Mouse (Mus musculus) thymus, postnatal 0 days (tissue): Measurements from ENCODE around the gene Aak1. TPM values are rescaled to one million over a fixed set of nuclear protein-coding genes. Genes with fewer than 3 reads are reported as not detected.
"Not testable (repeated sequence)": the region's sequence is repeated elsewhere in the genome, so short reads cannot be mapped to it uniquely, and the experiment has no call there.

ENCODE experiments used
- DNase-seq: peaks from one replicate; pipeline ENCODE4 v3.0.0-alpha.2; 2015; ENCODE audit warnings: low spot score
- polyA plus RNA-seq: library from polyadenylated mRNA; unstranded; fragments of >200 nt; fragmentation: Nextera tagmentation; extraction: Ambion mirVana; gene quantifications from 2 replicates; pipeline ENCODE4 v1.2.1, GENCODE M21; 2015

Gene Aak1
- polyA plus RNA-seq, 1 experiment from 2014 or later, result 19.0 TPM

DNA sequence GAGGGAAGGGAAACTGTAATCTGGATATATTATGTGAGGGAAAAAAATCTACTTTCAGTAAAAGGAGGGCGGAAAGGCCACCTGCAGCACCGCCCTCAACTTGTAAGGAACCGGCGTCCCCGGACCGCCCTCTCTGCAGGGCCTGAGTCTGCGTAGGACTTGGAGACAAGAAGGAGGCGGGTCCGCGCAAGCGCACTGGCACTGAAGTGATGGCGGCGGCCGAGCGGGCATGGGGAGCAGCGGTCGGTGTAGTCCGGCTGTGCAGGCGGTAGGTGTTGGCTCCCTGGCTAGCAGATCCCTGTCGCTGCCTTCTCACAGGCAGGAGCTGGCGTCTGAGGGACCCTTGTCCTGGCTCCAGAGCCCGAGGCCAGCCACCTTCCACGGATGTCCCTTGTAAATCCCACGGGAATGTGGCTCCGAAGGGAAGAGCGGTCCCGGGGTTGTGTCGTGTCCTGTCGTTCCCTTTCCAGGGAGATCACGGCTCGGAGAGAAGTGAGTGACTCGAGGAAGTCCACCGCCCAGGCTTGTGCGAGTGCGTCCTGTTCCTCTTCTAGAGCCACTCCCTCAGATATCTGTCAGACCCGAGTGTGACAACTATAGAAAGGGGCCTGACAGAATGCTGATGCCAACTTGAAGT, 160.5 kb downstream of the Aak1 start:
- DNase-seq, result peak; percentile 94

DNA sequence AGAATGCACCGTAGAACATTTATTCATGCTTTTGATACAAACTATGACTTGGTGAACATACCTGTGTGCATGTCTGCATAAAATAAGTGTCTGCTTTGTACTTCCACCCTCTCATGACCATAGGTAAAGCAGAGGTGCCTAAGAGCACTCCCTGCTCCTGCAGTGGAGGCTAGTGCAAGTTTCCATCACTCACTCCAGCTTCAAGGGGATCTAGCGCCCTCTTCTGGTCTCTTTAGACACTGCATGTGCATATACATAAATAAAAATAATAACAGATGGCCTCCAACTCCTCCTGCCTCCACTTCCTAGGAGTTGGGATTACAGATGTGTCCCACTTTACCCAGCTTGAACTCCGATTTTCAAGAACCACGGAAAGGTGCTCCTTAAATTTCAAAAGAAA, 167.6 kb downstream of the Aak1 start:
- peak; percentile 70 for DNase-seq

DNA sequence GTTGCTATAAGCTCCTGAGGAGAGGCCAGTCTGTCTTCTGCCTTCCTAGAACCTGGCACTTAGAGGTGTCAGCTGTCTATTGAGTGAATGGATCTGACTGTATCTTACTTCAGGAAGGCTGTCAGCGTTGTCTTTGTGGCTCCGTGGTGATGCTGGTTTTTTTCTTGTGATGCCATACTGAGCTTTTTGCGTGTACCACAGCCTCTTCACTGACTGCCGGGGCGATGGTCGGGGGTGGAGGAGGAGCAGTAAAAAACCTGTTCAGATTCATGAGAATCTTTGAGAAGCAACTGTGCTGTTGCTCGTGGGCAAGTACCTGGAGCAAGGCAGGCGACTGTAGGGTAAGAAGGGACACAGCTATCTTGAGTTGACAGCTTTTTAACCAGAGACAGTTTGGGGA, 169.6 kb downstream of the Aak1 start:
- no peak for DNase-seq

DNA sequence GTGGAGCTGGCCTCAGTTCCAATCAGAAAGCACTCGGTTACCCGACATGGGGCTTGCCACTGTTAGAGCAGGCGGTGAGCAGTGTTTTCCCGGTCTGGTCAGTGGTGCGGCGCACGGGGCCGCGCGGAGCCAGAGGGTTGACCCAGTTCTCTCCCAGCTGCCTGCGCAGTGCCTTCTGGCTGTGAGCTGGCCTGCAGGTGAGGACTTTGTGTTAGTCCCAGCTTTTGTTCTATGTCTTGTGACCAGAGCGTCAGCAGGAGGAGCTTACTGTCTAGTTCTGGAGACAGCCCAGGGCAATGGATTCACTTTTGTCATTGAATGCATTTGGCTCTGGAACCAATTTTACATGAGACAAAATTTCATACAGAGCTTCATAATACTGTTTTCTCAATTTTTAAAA, 172.5 kb downstream of the Aak1 start:
- no peak for DNase-seq

DNA sequence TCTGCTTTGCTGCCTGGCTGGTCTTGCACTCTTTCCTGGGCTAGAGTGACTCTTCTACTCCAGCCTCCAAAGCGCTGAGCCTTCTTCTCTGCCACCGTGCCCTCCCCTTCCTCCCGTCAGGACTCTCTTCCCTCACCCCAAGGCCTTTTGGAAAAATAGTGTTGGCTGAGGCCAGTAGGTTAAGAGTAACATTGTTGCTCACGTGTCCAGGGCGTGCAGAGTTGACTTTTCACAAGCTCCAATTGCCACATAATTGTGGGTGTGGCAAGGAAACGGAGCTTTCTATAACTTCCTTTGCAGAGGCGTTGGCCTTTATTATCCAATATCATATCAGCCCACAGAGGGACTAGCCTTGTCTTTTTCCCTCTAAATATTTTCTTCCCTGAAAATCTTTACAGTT, 177.7 kb downstream of the Aak1 start:
- DNase-seq, result no peak

DNA sequence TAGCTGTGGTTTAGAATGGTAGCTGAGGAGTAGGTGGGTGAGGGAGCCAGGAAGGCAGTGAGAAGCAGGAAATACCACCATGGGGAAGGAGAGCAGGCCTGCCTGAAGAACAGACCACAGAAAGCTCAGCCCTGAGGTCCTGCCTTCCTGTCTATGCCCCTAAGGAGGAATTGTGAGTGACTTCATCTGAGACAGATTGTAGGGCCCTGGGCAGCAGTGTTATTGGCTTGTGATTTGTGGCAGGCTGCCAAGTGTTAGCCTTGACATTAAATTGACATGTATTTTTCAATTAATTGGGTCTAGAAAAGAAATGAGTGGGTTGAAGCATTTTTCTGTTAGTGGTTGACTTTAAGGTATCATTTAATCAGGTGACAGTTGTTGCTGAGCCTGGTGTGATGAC, 179.6 kb downstream of the Aak1 start:
- DNase-seq, result no peak

DNA sequence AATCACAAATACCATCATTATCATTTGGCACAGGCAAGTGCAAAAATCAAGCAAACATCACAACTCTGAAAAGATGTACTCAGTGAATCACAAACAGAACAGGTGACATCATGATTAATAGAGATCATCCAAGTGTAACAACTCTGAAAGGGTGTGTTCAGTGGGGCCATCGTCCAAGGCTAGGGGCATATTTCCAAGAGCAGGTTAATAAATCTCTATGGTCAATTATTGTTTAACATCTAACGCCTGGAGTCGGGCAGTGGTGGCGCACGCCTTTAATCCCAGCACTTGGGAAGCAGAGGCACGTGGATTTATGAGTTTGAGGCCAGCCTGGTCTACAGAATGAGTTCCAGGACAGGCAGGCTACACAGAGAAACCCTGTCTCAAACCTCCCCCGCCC, 182.0 kb downstream of the Aak1 start:
- DNase-seq, result not testable (repeated sequence)

DNA sequence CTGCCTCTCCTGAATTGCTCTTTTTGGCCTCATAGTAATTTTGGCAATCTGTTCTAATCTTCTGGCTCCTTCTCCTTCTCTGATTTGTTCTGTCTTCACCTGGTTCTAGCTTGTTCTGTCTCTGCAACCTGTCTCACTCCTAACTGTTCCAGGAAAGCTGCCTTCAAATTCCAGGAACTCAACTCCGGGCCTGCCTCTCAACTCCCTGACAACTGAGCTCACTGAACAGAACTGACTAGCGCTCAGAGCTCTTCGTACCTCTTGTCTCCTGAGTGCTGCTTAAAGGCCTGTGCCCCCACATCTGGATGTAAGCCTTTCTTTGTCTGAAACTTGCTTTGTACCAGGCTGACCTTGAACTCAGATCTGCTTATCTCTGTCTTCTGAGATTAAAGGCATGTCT, 183.1 kb downstream of the Aak1 start:
- no peak for DNase-seq

DNA sequence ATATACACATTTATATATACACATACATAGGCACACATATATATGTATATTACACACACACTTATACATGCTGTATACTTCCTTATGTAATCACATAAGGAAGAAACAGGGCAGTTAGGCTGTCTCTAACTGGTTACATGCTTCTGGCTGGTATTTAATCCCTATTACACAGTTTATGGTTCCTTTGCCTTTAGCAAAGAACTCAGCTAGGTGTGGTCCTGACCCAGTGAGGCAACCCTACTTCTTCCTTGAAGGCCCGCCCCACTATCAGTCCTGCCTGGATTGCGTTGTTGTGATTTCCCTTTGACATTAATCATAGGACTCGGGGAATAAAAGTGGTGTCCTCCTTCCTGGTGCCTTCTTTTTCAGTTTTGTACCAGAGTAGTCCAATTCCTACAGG, 185.1 kb downstream of the Aak1 start:
- DNase-seq, result no peak

DNA sequence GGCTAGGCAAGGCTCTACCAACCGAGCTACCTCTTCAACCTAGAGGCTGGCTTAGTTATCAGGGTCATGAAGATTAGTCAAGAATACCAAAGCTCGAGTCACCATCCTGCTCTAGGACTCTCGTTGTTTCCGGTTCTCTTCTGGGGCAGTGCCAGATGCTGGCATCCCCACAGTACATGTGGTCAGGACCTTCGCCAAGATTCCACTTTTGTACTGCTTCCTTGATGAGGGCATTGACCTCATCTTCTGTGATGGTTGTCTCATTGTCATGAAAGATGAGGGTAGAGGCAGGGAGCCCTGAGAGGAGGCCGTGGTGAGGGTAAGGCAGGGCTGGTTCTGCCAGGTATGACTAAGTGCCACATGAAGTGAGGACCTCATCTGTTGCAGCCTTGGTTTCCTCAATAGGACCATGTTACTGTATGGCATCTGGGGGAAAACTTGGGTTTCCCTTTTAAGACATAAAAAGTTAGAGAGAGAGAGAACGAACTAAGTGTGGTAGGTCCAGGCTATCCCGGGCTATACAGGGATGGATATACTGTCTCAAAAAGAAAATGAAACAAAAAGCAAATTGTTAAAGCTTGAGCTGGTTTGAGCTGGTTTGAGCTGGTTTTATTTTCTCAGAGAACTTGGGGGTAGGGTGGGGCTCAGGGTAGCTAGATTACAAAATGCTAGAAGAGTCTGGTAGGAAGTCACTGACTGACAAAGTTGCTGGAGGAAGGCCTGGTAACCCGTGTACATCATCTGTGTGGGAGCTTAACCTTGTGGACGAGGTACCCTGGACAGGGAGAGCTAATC, 188.7 kb downstream of the Aak1 start:
- no peak for DNase-seq

DNA sequence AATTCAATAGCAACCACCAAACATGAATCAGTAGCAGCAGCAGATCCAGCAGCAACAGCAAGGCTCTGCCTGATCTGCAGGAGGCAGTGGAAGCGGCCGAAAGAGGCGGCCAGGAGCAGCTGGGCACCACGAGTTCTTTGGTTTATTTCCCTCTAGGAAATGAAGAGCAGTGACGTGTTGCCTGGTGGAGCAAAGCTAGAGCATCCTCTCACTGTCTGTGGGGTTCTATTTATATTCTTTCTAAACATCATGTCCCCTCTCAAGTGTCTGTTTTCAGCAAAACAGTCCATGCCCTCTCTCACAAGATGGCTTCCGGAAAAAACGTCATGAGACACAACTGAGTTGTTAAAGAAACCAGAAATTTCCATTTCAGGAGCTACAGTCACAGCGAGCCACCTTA, 189.8 kb downstream of the Aak1 start:
- DNase-seq, result no peak

DNA sequence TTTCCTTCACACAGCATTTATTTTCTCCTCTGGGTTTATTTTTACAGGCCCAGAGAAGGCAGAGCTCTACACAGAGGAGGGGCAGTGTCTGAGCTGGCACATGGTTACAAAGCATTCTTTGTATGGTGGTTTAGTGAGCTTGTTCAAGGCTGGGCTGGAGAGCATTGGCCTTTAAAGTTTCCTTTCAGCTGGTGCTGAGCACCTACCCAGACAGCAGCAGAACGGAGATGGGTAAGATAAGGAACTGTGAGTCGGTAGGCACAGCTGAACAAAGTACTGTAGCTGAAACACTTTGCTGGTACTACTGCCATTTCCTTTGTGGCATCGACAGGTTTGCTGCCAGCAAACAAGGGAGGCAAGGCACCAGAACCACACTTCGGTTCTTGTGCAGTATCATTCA, 191.7 kb downstream of the Aak1 start:
- DNase-seq, result peak; percentile 81

DNA sequence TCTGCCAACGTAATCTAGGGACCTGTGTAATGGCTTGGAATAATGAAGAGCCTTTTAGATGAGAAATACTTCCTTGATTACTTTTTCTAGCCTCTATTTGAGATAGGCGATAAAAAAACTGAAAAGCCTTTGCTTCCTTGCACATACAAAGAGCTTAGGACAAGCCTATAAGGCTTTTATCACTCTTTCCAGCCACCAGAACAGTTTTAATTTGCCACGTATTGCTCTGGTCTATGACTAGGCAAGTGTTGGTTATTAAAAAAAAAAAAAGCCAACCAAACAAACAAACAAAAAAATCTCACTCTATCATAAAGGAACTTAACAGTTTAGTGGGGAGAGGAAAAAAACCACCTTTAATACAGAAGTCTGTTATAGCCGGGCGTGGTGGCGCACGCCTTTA, 192.1 kb downstream of the Aak1 start:
- no peak for DNase-seq

DNA sequence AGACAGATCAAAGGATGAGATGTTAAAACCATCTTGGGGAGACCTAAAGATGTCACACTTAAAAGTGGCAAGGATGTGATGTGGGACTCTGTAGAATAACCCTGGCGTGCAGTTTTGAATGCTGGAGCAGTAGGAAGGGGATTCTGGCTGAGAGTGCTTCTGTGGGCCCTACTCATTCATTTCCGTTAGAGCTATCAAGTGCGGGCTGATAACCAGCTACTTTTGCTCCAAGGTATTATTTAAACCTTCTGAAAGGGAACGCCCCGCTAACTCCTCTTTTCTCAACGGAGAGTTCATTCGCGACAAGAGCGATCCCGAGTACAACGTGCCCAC, 192.7 kb downstream of the Aak1 start:
- no peak for DNase-seq

DNA sequence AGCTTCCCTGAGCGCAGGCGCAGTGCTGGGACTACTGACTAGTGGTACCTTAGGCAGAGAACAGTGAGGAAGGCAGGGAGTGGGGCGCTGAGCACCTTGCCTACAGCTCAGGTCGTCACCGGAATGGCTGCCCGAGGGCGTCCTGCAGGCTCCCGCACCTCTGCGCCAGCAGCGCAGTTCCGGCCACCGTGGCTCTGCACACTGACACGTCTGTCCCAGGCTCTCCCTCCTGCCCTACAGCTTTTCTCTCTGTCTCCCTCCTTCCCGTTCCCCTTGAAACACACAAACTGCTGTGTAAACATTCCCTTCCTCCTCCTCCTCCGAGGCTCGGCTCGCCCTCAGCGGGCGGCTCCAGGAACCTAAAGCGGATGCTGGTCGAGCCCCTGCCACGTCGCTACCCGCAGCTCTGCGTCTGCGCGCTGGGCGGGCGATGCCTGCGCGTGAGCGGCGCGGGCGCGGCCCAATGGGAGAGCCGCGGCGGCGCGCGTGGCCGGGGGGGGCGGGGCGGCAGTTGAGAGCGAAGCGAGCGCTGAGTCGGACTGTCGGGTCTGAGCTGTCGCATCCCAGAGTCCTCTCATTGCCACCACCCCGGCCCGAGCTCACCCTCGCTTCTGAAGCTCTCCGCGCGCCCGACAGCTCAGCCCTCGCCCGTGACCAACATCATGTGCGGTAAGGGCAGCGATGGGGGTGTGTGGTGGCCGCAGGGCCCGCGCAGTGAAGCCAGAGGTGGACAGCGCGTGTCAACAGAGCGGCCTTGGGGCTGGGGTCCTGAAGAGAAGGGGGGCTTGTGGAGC, 193.2 kb downstream of the Aak1 start, which contains the start of gene Gfpt1:
Gfpt1 (plus strand) TSS at position 510 of the 794 bp plus-strand sequence.
- DNase-seq, result peak; percentile 96

DNA sequence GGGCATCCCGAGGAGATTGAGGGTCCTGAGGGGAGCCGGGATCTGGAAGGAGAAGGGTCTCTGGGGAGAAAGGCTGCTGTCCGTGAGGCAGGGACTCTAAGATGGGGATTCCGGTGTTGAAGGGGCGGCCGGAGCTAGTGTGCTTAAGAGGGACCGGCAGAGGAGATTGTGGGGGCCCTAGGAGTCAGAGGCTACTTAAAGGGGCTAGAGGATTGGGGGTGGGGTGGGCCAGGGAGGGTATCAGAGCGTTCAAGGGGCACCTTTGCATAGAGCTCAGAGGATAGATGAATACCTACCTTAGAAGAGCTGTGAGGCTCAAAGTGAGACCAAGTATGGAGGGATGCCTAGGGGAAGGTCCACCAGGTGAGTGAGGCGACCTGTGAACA, 193.8 kb downstream of the Aak1 start:
- DNase-seq, result no peak

DNA sequence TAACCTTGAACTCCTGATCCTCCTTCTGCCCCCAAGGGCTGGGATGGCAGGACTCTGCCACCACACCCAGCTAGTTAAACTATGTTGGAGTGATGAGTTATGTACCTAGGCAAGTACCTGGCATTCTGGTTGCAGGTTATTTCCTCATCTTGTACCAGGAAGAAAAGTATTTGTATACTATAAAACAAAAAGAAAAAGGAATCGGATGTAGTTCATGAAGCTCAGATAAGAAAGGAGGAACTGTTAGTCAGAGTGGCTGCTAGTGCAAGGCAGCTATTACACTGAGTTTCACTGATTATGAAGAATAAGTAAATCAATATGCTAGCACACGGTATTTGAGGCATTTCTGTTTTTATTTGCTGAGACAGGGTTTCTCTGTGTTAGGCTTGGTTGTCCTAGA, 195.6 kb downstream of the Aak1 start:
- DNase-seq, result no peak

DNA sequence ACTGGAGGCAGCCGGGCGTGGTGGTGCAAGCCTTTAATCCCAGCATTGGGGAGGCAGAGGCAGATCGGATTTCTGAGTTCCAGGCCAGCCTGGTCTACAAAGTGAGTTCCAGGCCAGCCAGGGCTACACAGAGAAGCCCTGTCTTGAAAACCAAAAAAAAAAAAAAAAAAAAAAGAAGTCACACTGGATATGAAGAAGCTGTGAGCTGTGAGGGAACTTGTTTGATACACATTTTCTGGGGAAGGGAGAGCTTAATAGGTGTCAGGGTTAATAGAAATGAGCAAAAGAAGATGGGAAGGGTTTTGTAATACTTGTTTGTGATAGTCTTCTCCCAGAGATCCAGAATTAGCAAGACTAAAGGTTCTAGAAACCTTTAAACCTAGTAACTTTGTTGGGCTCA, 196.2 kb downstream of the Aak1 start:
- DNase-seq, result no peak

DNA sequence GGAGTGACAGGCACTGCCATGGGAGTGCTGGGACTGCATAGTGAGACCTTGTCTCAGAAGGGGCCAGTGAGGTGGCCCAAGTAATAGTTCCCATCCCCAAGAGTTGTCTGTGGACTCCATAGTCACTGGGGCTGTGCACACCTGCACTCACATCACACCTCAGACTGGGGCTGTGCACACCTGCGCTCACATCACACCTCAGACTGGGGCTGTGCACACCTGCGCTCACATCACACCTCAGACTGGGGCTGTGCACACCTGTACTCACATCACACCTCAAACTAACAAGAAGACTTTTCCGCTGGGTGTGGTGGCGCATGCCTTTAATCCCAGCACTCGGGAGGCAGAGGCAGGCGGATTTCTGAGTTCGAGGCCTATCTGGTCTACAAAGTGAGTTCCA, 199.4 kb downstream of the Aak1 start:
- DNase-seq, result not testable (repeated sequence)

DNA sequence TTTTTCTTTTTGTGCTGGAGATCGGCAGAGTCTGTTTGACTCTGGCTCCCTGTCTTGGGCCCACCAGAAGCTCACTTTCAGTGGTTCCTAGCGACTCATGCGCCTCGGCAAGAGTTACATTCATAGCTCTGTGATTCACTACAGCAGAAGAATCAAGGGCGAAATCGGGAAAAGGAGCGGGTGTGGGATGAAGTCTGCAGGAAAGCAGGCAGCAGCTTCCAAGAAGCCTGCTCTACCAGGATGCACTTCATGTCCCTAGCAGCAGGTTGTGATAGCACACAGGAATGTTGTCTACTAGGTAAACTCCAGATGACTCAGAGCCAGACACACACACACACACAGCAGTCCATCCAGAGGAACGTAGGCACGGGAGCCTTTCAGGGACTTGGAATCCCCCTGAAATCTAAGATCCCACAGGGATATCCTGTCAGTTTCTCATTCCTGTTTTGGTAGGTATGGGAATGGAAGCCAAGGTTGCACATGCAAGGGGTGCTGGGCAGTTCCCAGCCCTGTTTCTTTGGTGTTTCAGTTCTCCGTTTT, 202.6 kb downstream of the Aak1 start:
- no peak for DNase-seq
